7 mouse cellular contexts compared by ENCODE assay signal in the genomic region with DNA sequence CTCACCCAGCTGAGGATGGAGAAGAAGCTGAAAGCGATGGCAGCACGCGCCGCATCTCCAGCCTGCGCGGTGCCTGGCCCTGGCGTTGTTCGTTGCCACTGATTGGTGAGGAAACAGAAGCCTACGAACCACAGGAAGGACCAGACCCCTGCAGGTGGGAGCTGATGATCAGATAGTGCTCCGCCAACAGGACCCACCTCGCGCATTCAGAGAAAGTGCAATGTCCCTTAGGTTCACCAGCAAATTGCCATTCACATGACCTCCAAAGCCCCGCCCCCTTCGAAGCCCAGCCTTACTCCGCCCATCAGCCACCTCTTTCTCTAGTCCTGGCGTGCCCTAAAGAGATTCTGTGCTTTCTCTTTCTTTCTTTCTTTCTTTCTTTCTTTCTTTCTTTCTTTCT. TPM values are rescaled to one million over a fixed set of nuclear protein-coding genes. Genes with fewer than 3 reads are reported as not detected.
DNase-seq lines count a peak whose midpoint lies in the region; ATAC-seq and TF ChIP-seq lines count a peak whose summit lies in the region.

No protein-coding gene starts in this region.

- peak overlapping the region; percentile 74 for H3K4me3 ChIP-seq in ES-Bruce4 (ENCODE audit: low read depth, low read length)
- no peak overlapping the region for H3K4me3 ChIP-seq in heart, embryonic 16.5 days (ENCODE audit: low read length)
- no peak overlapping the region for H3K4me3 ChIP-seq in midbrain, embryonic 13.5 days (replicated peaks)

- TF ChIP-seq EP300 in ES-Bruce4 (IDR thresholded peaks at IDR 0.05; ENCODE audit: insufficient read depth, low read depth, low read length) = no peak

- H3K4me2 ChIP-seq in heart, embryonic 16.5 days (ENCODE audit: low read depth, low read length) = peak overlapping the region; percentile 36; the same call in 1 of the 2 replicates
- peak overlapping the region; percentile 19; the same call in 1 of the 2 replicates for H3K4me2 ChIP-seq in midbrain, embryonic 13.5 days (replicated peaks)

- H3K4me1 ChIP-seq in ES-Bruce4 (ENCODE audit: control insufficient read depth, insufficient read depth, low read length) = no peaks in the 10 kb centered on the region
- peaks cover 15% of the 10 kb centered on the region for H3K4me1 ChIP-seq in heart, embryonic 16.5 days (ENCODE audit: control insufficient read depth, insufficient read depth, low read length)
- H3K4me1 ChIP-seq in midbrain, embryonic 13.5 days (replicated peaks) = peaks cover 43% of the 10 kb centered on the region

- H3K36me3 ChIP-seq in ES-Bruce4 (ENCODE audit: control insufficient read depth, insufficient read depth, low read length, poor library complexity, severe bottlenecking) = no peaks in the 10 kb centered on the region
- H3K36me3 ChIP-seq in heart, embryonic 16.5 days (ENCODE audit: control insufficient read depth, insufficient read depth) = peaks cover 6% of the 10 kb centered on the region
- H3K36me3 ChIP-seq in midbrain, embryonic 13.5 days = peaks cover 20% of the 10 kb centered on the region

- WGBS in heart, embryonic 16.5 days = 27% methylated on average over 16 of the region's 16 CpGs
- WGBS in midbrain, embryonic 13.5 days = 28% methylated on average over 16 of the region's 16 CpGs

- H3K9me3 ChIP-seq in ES-Bruce4 (replicated peaks; ENCODE audit: control insufficient read depth, insufficient read depth, low read length, poor library complexity, severe bottlenecking) = no peaks in the 10 kb centered on the region
- H3K9me3 ChIP-seq in heart, embryonic 16.5 days (replicated peaks; ENCODE audit: control insufficient read depth, low read length) = no peaks in the 10 kb centered on the region
- H3K9me3 ChIP-seq in midbrain, embryonic 13.5 days = no peaks in the 10 kb centered on the region

- no peak for ATAC-seq in heart, embryonic 16.5 days (replicated peaks; ENCODE audit: extremely low read depth, insufficient read depth, low FRiP score)
- no peak for ATAC-seq in midbrain, embryonic 13.5 days

- H3K27ac ChIP-seq in ES-Bruce4 (ENCODE audit: insufficient read depth, low read length) = no peak overlapping the region
- no peak overlapping the region for H3K27ac ChIP-seq in heart, embryonic 16.5 days (ENCODE audit: low read length)
- no peak overlapping the region for H3K27ac ChIP-seq in midbrain, embryonic 13.5 days

- peak overlapping the region; percentile 22 for H3K9ac ChIP-seq in ES-Bruce4 (ENCODE audit: low read depth, poor library complexity, severe bottlenecking)
- no peak overlapping the region for H3K9ac ChIP-seq in heart, embryonic 16.5 days (ENCODE audit: low read length)
- no peak overlapping the region for H3K9ac ChIP-seq in midbrain, embryonic 13.5 days (replicated peaks)

- peak; percentile 67 for TF ChIP-seq POLR2A in ES-Bruce4 (IDR thresholded peaks at IDR 0.05; ENCODE audit: insufficient read depth, low read length)

- H3K27me3 ChIP-seq in ES-Bruce4 (ENCODE audit: control insufficient read depth, insufficient read depth, low read length, poor library complexity, severe bottlenecking) = no peaks in the 10 kb centered on the region
- peaks cover 31% of the 10 kb centered on the region for H3K27me3 ChIP-seq in heart, embryonic 16.5 days (ENCODE audit: control insufficient read depth, insufficient read depth, low read length)
- peaks cover 45% of the 10 kb centered on the region for H3K27me3 ChIP-seq in midbrain, embryonic 13.5 days

- DNase-seq in ZHBTc4 (ENCODE audit: low read depth, low spot score) = peak; percentile 89
- DNase-seq in kidney, postnatal 4 days = peak; percentile 62 to 75
- no peak for DNase-seq in ovary, postnatal 36 days (ENCODE audit: low spot score)
- no peak for DNase-seq in urinary bladder, postnatal 14 days (ENCODE audit: low spot score)

- no peak for TF ChIP-seq CTCF in ES-Bruce4 (IDR thresholded peaks at IDR 0.05; ENCODE audit: low read depth, low read length)

RNA-seq across cellular contexts. Expression of a gene that starts 3.2 kb away (rescaled TPM):
- polyA plus RNA-seq in ES-Bruce4 (2011; ENCODE audit: insufficient read depth, insufficient read length, low read depth, missing spikeins) = 8.1 and 8.9 TPM in 2 replicates
- 0.60 and 0.67 TPM in 2 replicates for polyA plus RNA-seq in heart, embryonic 16.5 days (2015; fragmentation: Nextera tagmentation; extraction: Ambion mirVana)
- polyA plus RNA-seq in midbrain, embryonic 13.5 days (2015; fragmentation: Nextera tagmentation; extraction: Ambion mirVana) = 95.0 and 98.1 TPM in 2 replicates

RNA-seq across cellular contexts. Expression of a gene that starts 9.4 kb away (rescaled TPM):
- polyA plus RNA-seq in ES-Bruce4 (2011; ENCODE audit: insufficient read depth, insufficient read length, low read depth, missing spikeins) = 79.6 and 84.0 TPM in 2 replicates
- polyA plus RNA-seq in heart, embryonic 16.5 days (2015; fragmentation: Nextera tagmentation; extraction: Ambion mirVana) = 27.6 and 29.7 TPM in 2 replicates
- polyA plus RNA-seq in midbrain, embryonic 13.5 days (2015; fragmentation: Nextera tagmentation; extraction: Ambion mirVana) = 36.7 and 39.9 TPM in 2 replicates

RNA-seq across cellular contexts. Expression of a gene that starts 9.5 kb away (rescaled TPM):
- 1.2 and 2.3 TPM in 2 replicates for polyA plus RNA-seq in ES-Bruce4 (2011; ENCODE audit: insufficient read depth, insufficient read length, low read depth, missing spikeins)
- 0.97 and 1.2 TPM in 2 replicates for polyA plus RNA-seq in heart, embryonic 16.5 days (2015; fragmentation: Nextera tagmentation; extraction: Ambion mirVana)
- polyA plus RNA-seq in midbrain, embryonic 13.5 days (2015; fragmentation: Nextera tagmentation; extraction: Ambion mirVana) = 1.7 and 2.2 TPM in 2 replicates

RNA-seq across cellular contexts. Expression of a gene that starts 17.0 kb away (rescaled TPM):
- 39.0 and 42.1 TPM in 2 replicates for polyA plus RNA-seq in ES-Bruce4 (2011; ENCODE audit: insufficient read depth, insufficient read length, low read depth, missing spikeins)
- 11.9 and 17.0 TPM in 2 replicates for polyA plus RNA-seq in heart, embryonic 16.5 days (2015; fragmentation: Nextera tagmentation; extraction: Ambion mirVana)
- polyA plus RNA-seq in midbrain, embryonic 13.5 days (2015; fragmentation: Nextera tagmentation; extraction: Ambion mirVana) = 15.0 and 18.6 TPM in 2 replicates

RNA-seq across cellular contexts. Expression of a gene that starts 20.9 kb away (rescaled TPM):
- 43.3 and 44.4 TPM in 2 replicates for polyA plus RNA-seq in ES-Bruce4 (2011; ENCODE audit: insufficient read depth, insufficient read length, low read depth, missing spikeins)
- polyA plus RNA-seq in heart, embryonic 16.5 days (2015; fragmentation: Nextera tagmentation; extraction: Ambion mirVana) = 44.3 and 47.5 TPM in 2 replicates
- polyA plus RNA-seq in midbrain, embryonic 13.5 days (2015; fragmentation: Nextera tagmentation; extraction: Ambion mirVana) = 81.4 and 84.3 TPM in 2 replicates

Comparison
In these comparisons a context has a peak if more than half of its experiments do, and no peak if none do; other contexts are left out.
1. DNase-seq: peak in ZHBTc4 (single experiment) and kidney, postnatal 4 days (2 of 2); none in ovary, postnatal 36 days (single experiment) and urinary bladder, postnatal 14 days (single experiment).